Mouse (Mus musculus) liver, embryonic 13.5 days (tissue): ENCODE measurements around the gene Scgb1b10. TPM values are rescaled to one million over a fixed set of nuclear protein-coding genes. Genes with fewer than 3 reads are reported as not detected.
"Not testable (repeated sequence)": the region's sequence is repeated elsewhere in the genome, so short reads cannot be mapped to it uniquely, and the experiment has no call there.

Experiments
- ATAC-seq: fragments of 200-750 bp; cut with Nextera tagmentation; 2 replicates; pipeline ENCODE4 v1.8.0; 2017; ENCODE audit warnings: low read depth, mild to moderate bottlenecking, moderate number of reproducible peaks, moderate library complexity
- DNase-seq: peaks from one replicate; pipeline ENCODE4 v3.0.0; 2022
- H3K27ac ChIP-seq: fragments of 300-500 bp; sonication (generic); 2 replicates; pipeline ENCODE4 v1.5.1; 2015; ENCODE audit warnings: moderate library complexity, mild to moderate bottlenecking, inconsistent platforms
- H3K27me3 ChIP-seq: fragments of 300-500 bp; sonication (generic); 2 replicates; pipeline ENCODE4 v1.6.1; 2015; ENCODE audit warnings: mild to moderate bottlenecking, inconsistent platforms
- H3K36me3 ChIP-seq: fragments of 300-500 bp; sonication (generic); 2 replicates; pipeline ENCODE4 v1.6.1; 2015; ENCODE audit warnings: mild to moderate bottlenecking, inconsistent platforms
- H3K4me1 ChIP-seq: fragments of 300-500 bp; sonication (generic); replicated peaks from 2 replicates; pipeline ENCODE4 v1.6.1; 2015; ENCODE audit warnings: inconsistent platforms
- H3K4me2 ChIP-seq: fragments of 300-500 bp; sonication (generic); 2 replicates; pipeline ENCODE4 v1.6.1; 2015; ENCODE audit warnings: inconsistent platforms, mild to moderate bottlenecking, moderate library complexity
- H3K4me3 ChIP-seq: fragments of 300-500 bp; sonication (generic); replicated peaks from 2 replicates; pipeline ENCODE4 v1.5.1; 2015; ENCODE audit warnings: mild to moderate bottlenecking, inconsistent platforms
- H3K9ac ChIP-seq: fragments of 300-500 bp; sonication (generic); 2 replicates; pipeline ENCODE4 v1.6.1; 2015; ENCODE audit warnings: mild to moderate bottlenecking, inconsistent platforms
- H3K9me3 ChIP-seq: fragments of 300-500 bp; sonication (generic); replicated peaks from 2 replicates; pipeline ENCODE4 v1.6.1; 2016; ENCODE audit warnings: inconsistent platforms
- polyA plus RNA-seq: library from polyadenylated mRNA; unstranded; fragments of >200 nt; fragmentation: Nextera tagmentation; extraction: Ambion mirVana; gene quantifications from 2 replicates; pipeline ENCODE4 v1.2.1, GENCODE M21; 2015

Scgb1b10 gene
- not detected in 2 replicates for polyA plus RNA-seq

GRCm38 (mm10) chr7:32100553-32100952 lies at the start of gene Scgb1b10:
Gene Scgb1b10, plus strand, starts transcription at chr7:32100853.
- H3K9me3 ChIP-seq, ATAC-seq, H3K27ac ChIP-seq, DNase-seq, H3K36me3 ChIP-seq, H3K4me1 ChIP-seq, H3K4me3 ChIP-seq, H3K9ac ChIP-seq, H3K27me3 ChIP-seq, H3K4me2 ChIP-seq: not testable (repeated sequence)

Other genes with a start within 250 kb of the Scgb1b10 start
- not detected in 2 replicates for gene Scgb2b11, start 110.3 kb downstream of the Scgb1b10 start, polyA plus RNA-seq
- gene Scgb1b11, start 122.0 kb downstream of the Scgb1b10 start, polyA plus RNA-seq: not detected in 2 replicates
- gene Scgb2b12, start 226.4 kb downstream of the Scgb1b10 start, polyA plus RNA-seq: not detected in 2 replicates
- gene Scgb1b12, start 233.3 kb downstream of the Scgb1b10 start, polyA plus RNA-seq: not detected in 2 replicates